Mouse (Mus musculus): ENCODE results near the gene Actrt2. TPM values are rescaled to one million over a fixed set of nuclear protein-coding genes. Genes with fewer than 3 reads are reported as not detected.

Gene Actrt2
- polyA plus RNA-seq, 1 experiment from 2014 or later = not detected

GRCm38 (mm10) chr4:154634001-154634400 lies 33.7 kb downstream of the Actrt2 start:
- no peak for DNase-seq (ENCODE audit: low spot score)
- H3K36me3 ChIP-seq = peaks cover 43% of the 10 kb centered on the region
- no peaks in the 10 kb centered on the region for H3K9me3 ChIP-seq (replicated peaks)
- WGBS = 22% methylated on average over 3 of the region's 3 CpGs
- peaks cover 60% of the 10 kb centered on the region for H3K27me3 ChIP-seq (ENCODE audit: low read depth, poor library complexity, severe bottlenecking)
- peak overlapping the region; percentile 99 for H3K27ac ChIP-seq
- peak overlapping the region; percentile 97 for H3K4me3 ChIP-seq
- peaks cover 87% of the 10 kb centered on the region for H3K4me1 ChIP-seq

- DNase-seq (ENCODE audit: low spot score) = peak; percentile 65
- Histone ChIP-seq H3K36me3 (peaks cover 46% of the 10 kb centered on the region), H3K27ac (peak overlapping the region; percentile 99), H3K9me3 (replicated peaks) (no peaks in the 10 kb centered on the region), H3K4me1 (peaks cover 86% of the 10 kb centered on the region), H3K4me3 (peak overlapping the region; percentile 97), H3K27me3 (ENCODE audit: low read depth, poor library complexity, severe bottlenecking) (peaks cover 51% of the 10 kb centered on the region)
- WGBS = 16% methylated on average over 14 of the region's 14 CpGs
Measured at GRCm38 (mm10) chr4:154632800-154633764, 34.6 kb downstream of the Actrt2 start.

GRCm38 (mm10) chr4:154630763-154631162 lies 36.9 kb downstream of the Actrt2 start:
- H3K9me3 ChIP-seq (replicated peaks) = no peaks in the 10 kb centered on the region
- DNase-seq (ENCODE audit: low spot score) = no peak
- H3K27me3 ChIP-seq (ENCODE audit: low read depth, poor library complexity, severe bottlenecking) = peaks cover 51% of the 10 kb centered on the region
- H3K36me3 ChIP-seq = peaks cover 60% of the 10 kb centered on the region
- H3K4me1 ChIP-seq = peaks cover 98% of the 10 kb centered on the region
- H3K27ac ChIP-seq = peak overlapping the region; percentile 26; the same call in 1 of the 2 replicates
- WGBS = 61% methylated on average over 3 of the region's 3 CpGs
- H3K4me3 ChIP-seq = peak overlapping the region; percentile 97; the same call in 1 of the 2 replicates

- Histone ChIP-seq H3K9me3 (replicated peaks) (no peaks in the 10 kb centered on the region), H3K27me3 (ENCODE audit: low read depth, poor library complexity, severe bottlenecking) (peaks cover 35% of the 10 kb centered on the region), H3K4me1 (peaks cover 94% of the 10 kb centered on the region), H3K27ac (no peak overlapping the region), H3K4me3 (no peak overlapping the region), H3K36me3 (peaks cover 42% of the 10 kb centered on the region)
- 83% methylated on average over 5 of the region's 5 CpGs for WGBS
- no peak for DNase-seq (ENCODE audit: low spot score)
Measured at GRCm38 (mm10) chr4:154627419-154628142, 40.1 kb downstream of the Actrt2 start.

GRCm38 (mm10) chr4:154626282-154626681 lies 41.4 kb downstream of the Actrt2 start:
- 89% methylated on average over 2 of the region's 2 CpGs for WGBS
- H3K36me3 ChIP-seq = peaks cover 47% of the 10 kb centered on the region
- no peaks in the 10 kb centered on the region for H3K9me3 ChIP-seq (replicated peaks)
- peaks cover 23% of the 10 kb centered on the region; the same call in 1 of the 2 replicates for H3K27me3 ChIP-seq (ENCODE audit: low read depth, poor library complexity, severe bottlenecking)
- H3K4me3 ChIP-seq = no peak overlapping the region
- no peak for DNase-seq (ENCODE audit: low spot score)
- H3K4me1 ChIP-seq = peaks cover 94% of the 10 kb centered on the region
- no peak overlapping the region for H3K27ac ChIP-seq

GRCm38 (mm10) chr4:154625710-154626109 lies 42.0 kb downstream of the Actrt2 start:
- 69% methylated on average over 14 of the region's 14 CpGs for WGBS
- no peak overlapping the region; the same call in 1 of the 2 replicates for H3K27ac ChIP-seq
- peaks cover 46% of the 10 kb centered on the region for H3K36me3 ChIP-seq
- peaks cover 94% of the 10 kb centered on the region for H3K4me1 ChIP-seq
- peaks cover 18% of the 10 kb centered on the region; the same call in 1 of the 2 replicates for H3K27me3 ChIP-seq (ENCODE audit: low read depth, poor library complexity, severe bottlenecking)
- no peaks in the 10 kb centered on the region for H3K9me3 ChIP-seq (replicated peaks)
- no peak for DNase-seq (ENCODE audit: low spot score)
- H3K4me3 ChIP-seq = no peak overlapping the region

- Histone ChIP-seq H3K9me3 (replicated peaks) (no peaks in the 10 kb centered on the region), H3K36me3 (peaks cover 52% of the 10 kb centered on the region), H3K27ac (no peak overlapping the region), H3K27me3 (ENCODE audit: low read depth, poor library complexity, severe bottlenecking) (peaks cover 12% of the 10 kb centered on the region; the same call in 1 of the 2 replicates), H3K4me3 (no peak overlapping the region), H3K4me1 (peaks cover 93% of the 10 kb centered on the region)
- no peak for DNase-seq (ENCODE audit: low spot score)
- 80% methylated on average over 3 of the region's 3 CpGs for WGBS
Measured at GRCm38 (mm10) chr4:154623241-154623640, 44.4 kb downstream of the Actrt2 start.

GRCm38 (mm10) chr4:154622521-154622920 lies 45.1 kb downstream of the Actrt2 start:
- no peaks in the 10 kb centered on the region for H3K9me3 ChIP-seq (replicated peaks)
- peaks cover 49% of the 10 kb centered on the region for H3K36me3 ChIP-seq
- H3K4me3 ChIP-seq = no peak overlapping the region
- 93% methylated on average over 4 of the region's 4 CpGs for WGBS
- DNase-seq (ENCODE audit: low spot score) = no peak
- H3K27ac ChIP-seq = no peak overlapping the region
- peaks cover 12% of the 10 kb centered on the region; the same call in 1 of the 2 replicates for H3K27me3 ChIP-seq (ENCODE audit: low read depth, poor library complexity, severe bottlenecking)
- peaks cover 93% of the 10 kb centered on the region for H3K4me1 ChIP-seq

Other genes with a start within 250 kb of the Actrt2 start
- 67.4 and 93.9 TPM in 2 replicates for gene Prdm16, start 31.0 kb downstream of the Actrt2 start, polyA plus RNA-seq (2016; fragmentation: Nextera tagmentation; extraction: Ambion mirVana)
- gene Ttc34, start 169.6 kb upstream of the Actrt2 start, polyA plus RNA-seq (2016; fragmentation: Nextera tagmentation; extraction: Ambion mirVana) = 0.41 and 0.46 TPM in 2 replicates
- 0.15 TPM in 1 of 2 replicates, not detected in the other for gene Mmel1, start 201.7 kb upstream of the Actrt2 start, polyA plus RNA-seq (2016; fragmentation: Nextera tagmentation; extraction: Ambion mirVana)
- gene Fam213b, start 231.3 kb upstream of the Actrt2 start, polyA plus RNA-seq (2016; fragmentation: Nextera tagmentation; extraction: Ambion mirVana) = 34.9 and 42.7 TPM in 2 replicates

All from limb, embryonic 10.5 days (tissue).